In genomic region chr1:131905497-131905896, GRCm38 (mm10) we compare ENCODE assay signal across 11 mouse cellular contexts. TPM values are rescaled to one million over a fixed set of nuclear protein-coding genes. Genes with fewer than 3 reads are reported as not detected.
DNase-seq lines count a peak whose midpoint lies in the region; ATAC-seq and TF ChIP-seq lines count a peak whose summit lies in the region.
"Had no signal": no experiment of that assay in that cellular context is flagged by ENCODE, and none has a peak within 500 bp of the region (broad histone marks: within the 10 kb centered on the region; RNA-seq: fewer than 3 reads in every experiment).

No protein-coding gene starts in this region.

- no peaks in the 10 kb centered on the region for H3K4me1 ChIP-seq in cerebellum, adult 2 months (ENCODE audit: control insufficient read depth, insufficient read depth, low read length)
- H3K4me1 ChIP-seq in liver, embryonic 12.5 days: peaks cover 5% of the 10 kb centered on the region
- H3K4me1 ChIP-seq in liver, postnatal 0 days (ENCODE audit: insufficient read depth): no peaks in the 10 kb centered on the region

- no peak overlapping the region for H3K27ac ChIP-seq in cerebellum, adult 2 months (ENCODE audit: insufficient read depth, low read length)
- H3K27ac ChIP-seq in liver, embryonic 12.5 days: no peak overlapping the region
- H3K27ac ChIP-seq in liver, postnatal 0 days (ENCODE audit: low read depth): no peak overlapping the region

- no peaks in the 10 kb centered on the region for H3K27me3 ChIP-seq in cerebellum, adult 2 months (ENCODE audit: control insufficient read depth, insufficient read depth, low read length)
- H3K27me3 ChIP-seq in liver, embryonic 12.5 days (replicated peaks): peaks cover 40% of the 10 kb centered on the region
- peaks cover 6% of the 10 kb centered on the region; the same call in 1 of the 2 replicates for H3K27me3 ChIP-seq in liver, postnatal 0 days (ENCODE audit: insufficient read depth, low read length)

- peak; percentile 35; the same call in 1 of the 2 replicates for TF ChIP-seq CTCF in cerebellum, adult 2 months (IDR thresholded peaks at IDR 0.05; ENCODE audit: borderline replicate concordance, insufficient read depth, low read depth, low read length)
- TF ChIP-seq CTCF in liver, postnatal 0 days (IDR thresholded peaks at IDR 0.05; ENCODE audit: low read depth): peak; percentile 64

- no peaks in the 10 kb centered on the region for H3K36me3 ChIP-seq in liver, embryonic 12.5 days
- no peaks in the 10 kb centered on the region for H3K36me3 ChIP-seq in liver, postnatal 0 days (replicated peaks; ENCODE audit: insufficient read depth, low read length)

- H3K9ac ChIP-seq in liver, embryonic 12.5 days: no peak overlapping the region
- H3K9ac ChIP-seq in liver, postnatal 0 days (replicated peaks): no peak overlapping the region

- H3K4me2 ChIP-seq in liver, embryonic 12.5 days: no peak overlapping the region
- H3K4me2 ChIP-seq in liver, postnatal 0 days (ENCODE audit: low read depth, low read length): no peak overlapping the region

- no peak for ATAC-seq in liver, embryonic 12.5 days
- no peak for ATAC-seq in liver, postnatal 0 days
- ATAC-seq: midbrain, embryonic 16.5 days had no signal

- 7% methylated on average over 1 of the region's 1 CpGs for WGBS in cerebellum, adult 2 months
- WGBS in liver, embryonic 12.5 days (ENCODE audit: insufficient replicate concordance): 3% methylated on average over 1 of the region's 1 CpGs
- 4% methylated on average over 1 of the region's 1 CpGs for WGBS in liver, postnatal 0 days (ENCODE audit: insufficient replicate concordance)

- H3K4me3 ChIP-seq in cerebellum, adult 2 months (replicated peaks; ENCODE audit: insufficient read depth, low read depth, low read length): no peak overlapping the region
- no peak overlapping the region for H3K4me3 ChIP-seq in liver, embryonic 12.5 days
- no peak overlapping the region for H3K4me3 ChIP-seq in liver, postnatal 0 days (ENCODE audit: low read depth, low read length)

- TF ChIP-seq EP300 in liver, postnatal 0 days (IDR thresholded peaks at IDR 0.05; ENCODE audit: low read depth): no peak

- TF ChIP-seq POLR2A in cerebellum, adult 2 months (IDR thresholded peaks at IDR 0.05; ENCODE audit: borderline replicate concordance, insufficient read depth, low read length): no peak

- DNase-seq in cerebellum, adult 2 months: no peak
- DNase-seq in cerebellum, adult 8-10 months: no peak
- DNase-seq in liver (peak; percentile 21), R1 (ENCODE audit: low read depth, low spot score) (peak; percentile 67)
- peak; percentile 41 for DNase-seq in liver, postnatal 0 days
- DNase-seq in left cerebral cortex, adult 9 months (ENCODE audit: low spot score in 2 of 2): no peak
- no peak for DNase-seq in layer of hippocampus, adult 18-20 months (ENCODE audit: low spot score in 2 of 2)
- DNase-seq: cerebellum, postnatal 36 days; spleen, adult 18-20 months had no signal

- no peaks in the 10 kb centered on the region for H3K9me3 ChIP-seq in liver, embryonic 12.5 days (replicated peaks)
- no peaks in the 10 kb centered on the region for H3K9me3 ChIP-seq in liver, postnatal 0 days (ENCODE audit: low read length)

RNA-seq across cellular contexts. Expression of gene Nucks1, which starts 4.8 kb away (rescaled TPM):
- polyA plus RNA-seq in cerebellum, adult 2 months (2012; rRNA removed): 47.4 and 49.5 TPM in 2 replicates
- polyA plus RNA-seq in liver, embryonic 12.5 days (2016; fragmentation: Nextera tagmentation; extraction: Ambion mirVana): 59.7 and 62.9 TPM in 2 replicates
- 24.2 and 26.9 TPM in 2 replicates for polyA plus RNA-seq in liver, postnatal 0 days (2015; fragmentation: Nextera tagmentation; extraction: Ambion mirVana)
- 100 to 1,000 TPM; 158 to 166 TPM for total RNA-seq in layer of hippocampus, adult 18-20 months (2021)

RNA-seq across cellular contexts. Expression of gene Rab29, which starts 38.5 kb away (rescaled TPM):
- polyA plus RNA-seq in cerebellum, adult 2 months (2012; rRNA removed): 11.9 and 13.3 TPM in 2 replicates
- polyA plus RNA-seq in liver, embryonic 12.5 days (2016; fragmentation: Nextera tagmentation; extraction: Ambion mirVana): 11.2 and 11.6 TPM in 2 replicates
- 9.0 and 10.3 TPM in 2 replicates for polyA plus RNA-seq in liver, postnatal 0 days (2015; fragmentation: Nextera tagmentation; extraction: Ambion mirVana)
- total RNA-seq in layer of hippocampus, adult 18-20 months (2021): 1 to 10 TPM; 6.8 to 8.7 TPM

RNA-seq across cellular contexts. Expression of gene Slc45a3, which starts 57.3 kb away (rescaled TPM):
- 4.3 and 4.5 TPM in 2 replicates for polyA plus RNA-seq in cerebellum, adult 2 months (2012; rRNA removed)
- 3.1 and 3.8 TPM in 2 replicates for polyA plus RNA-seq in liver, embryonic 12.5 days (2016; fragmentation: Nextera tagmentation; extraction: Ambion mirVana)
- 4.3 and 6.0 TPM in 2 replicates for polyA plus RNA-seq in liver, postnatal 0 days (2015; fragmentation: Nextera tagmentation; extraction: Ambion mirVana)
- under 1 TPM; 0.72 to 0.89 TPM for total RNA-seq in layer of hippocampus, adult 18-20 months (2021)

Comparison
In these comparisons a context has a peak if more than half of its experiments do, and no peak if none do; other contexts are left out.
1. DNase-seq: peak in liver (single experiment), R1 (single experiment) and liver, postnatal 0 days (single experiment); none in cerebellum, adult 2 months (0 of 2), cerebellum, adult 8-10 months (single experiment), left cerebral cortex, adult 9 months (0 of 2) and layer of hippocampus, adult 18-20 months (0 of 2).